In genomic region chr12:51974381-51974780, GRCm38 (mm10) we compare ENCODE assay signal across 28 mouse cellular contexts. TPM values are rescaled to one million over a fixed set of nuclear protein-coding genes. Genes with fewer than 3 reads are reported as not detected.
DNase-seq lines count a peak whose midpoint lies in the region; ATAC-seq lines count a peak whose summit lies in the region.
"Had no signal": no experiment of that assay in that cellular context is flagged by ENCODE, and none has a peak within 500 bp of the region (broad histone marks: within the 10 kb centered on the region; RNA-seq: fewer than 3 reads in every experiment).

No protein-coding gene starts in this region.

- peak; percentile 79 for DNase-seq in heart, adult 11 months
- DNase-seq in heart, embryonic 10.5 days (ENCODE audit: low spot score) = no peak
- peak; percentile 74 for DNase-seq in ES-CJ7 (ENCODE audit: low read depth, low spot score)
- peak; percentile 12 for DNase-seq in T-cell, adult 2 months (ENCODE audit: low spot score)
- DNase-seq in ovary, postnatal 36 days (ENCODE audit: low spot score) = no peak
- no peak for DNase-seq in kidney, postnatal 4 days
- DNase-seq: adrenal gland, adult 8-10 months; adrenal gland, postnatal 36 days; cerebellum, adult 2 months; cerebellum, postnatal 10 days; gastrocnemius, postnatal 10 days; heart, adult 2 months had no signal

- ATAC-seq in erythroblast, adult 5-6 weeks (replicated peaks; ENCODE audit: low FRiP score, poor library complexity, severe bottlenecking) = no peak
- ATAC-seq: forebrain, embryonic 16.5 days; intestine, postnatal 0 days had no signal

- H3K36me3 ChIP-seq in heart, embryonic 10.5 days = no peaks in the 10 kb centered on the region
- H3K36me3 ChIP-seq: embryonic facial prominence, embryonic 10.5 days; forebrain, embryonic 10.5 days; G1E; heart, embryonic 12.5 days; hindbrain, embryonic 10.5 days; hindbrain, embryonic 15.5 days had no signal

- H3K27ac ChIP-seq in heart, embryonic 10.5 days = no peak overlapping the region
- H3K27ac ChIP-seq: embryonic facial prominence, embryonic 10.5 days; forebrain, embryonic 10.5 days; heart, adult 2 months; hindbrain, embryonic 10.5 days; hindbrain, embryonic 15.5 days had no signal

- 92% methylated on average over 1 of the region's 1 CpGs for WGBS in heart, embryonic 10.5 days

- no peaks in the 10 kb centered on the region for H3K9me3 ChIP-seq in heart, embryonic 10.5 days
- H3K9me3 ChIP-seq: embryonic facial prominence, embryonic 10.5 days; hindbrain, embryonic 15.5 days had no signal

- H3K4me3 ChIP-seq in heart, embryonic 10.5 days = no peak overlapping the region
- H3K4me3 ChIP-seq: embryonic facial prominence, embryonic 10.5 days; erythroblast, embryonic 14.5 days; forebrain, embryonic 10.5 days; heart, adult 2 months; heart, embryonic 12.5 days; hindbrain, embryonic 10.5 days; hindbrain, embryonic 15.5 days had no signal

- H3K27me3 ChIP-seq in heart, embryonic 10.5 days (ENCODE audit: insufficient read depth, poor library complexity, severe bottlenecking) = no peaks in the 10 kb centered on the region
- H3K27me3 ChIP-seq: CH12.LX; heart, embryonic 12.5 days; hindbrain, embryonic 15.5 days had no signal

- peaks cover 8% of the 10 kb centered on the region; the same call in 1 of the 2 replicates for H3K4me1 ChIP-seq in heart, embryonic 10.5 days

RNA-seq across cellular contexts. Expression of gene Heatr5a, which starts 3.3 kb away (rescaled TPM):
- 14.3 and 15.6 TPM in 2 replicates for polyA plus RNA-seq in heart, embryonic 10.5 days (2016; fragmentation: Nextera tagmentation; extraction: Ambion mirVana)
- total RNA-seq in erythroblast, adult 5-6 weeks (2015; ENCODE audit: low replicate concordance) = 18.1 and 18.6 TPM in 2 replicates
- 15.2 and 20.1 TPM in 2 replicates for total RNA-seq in erythroblast, adult 5-6 weeks (2017; ENCODE audit: low replicate concordance)

RNA-seq across cellular contexts. Expression of gene Dtd2, which starts 31.9 kb away (rescaled TPM):
- polyA plus RNA-seq in heart, embryonic 10.5 days (2016; fragmentation: Nextera tagmentation; extraction: Ambion mirVana) = 20.3 and 20.7 TPM in 2 replicates
- total RNA-seq in erythroblast, adult 5-6 weeks (2015; ENCODE audit: low replicate concordance) = 5.4 and 7.7 TPM in 2 replicates
- 5.3 and 5.9 TPM in 2 replicates for total RNA-seq in erythroblast, adult 5-6 weeks (2017; ENCODE audit: low replicate concordance)

RNA-seq across cellular contexts. Expression of gene Gpr33, which starts 53.5 kb away (rescaled TPM):
- polyA plus RNA-seq in heart, embryonic 10.5 days (2016; fragmentation: Nextera tagmentation; extraction: Ambion mirVana) = not detected in 2 replicates
- total RNA-seq in erythroblast, adult 5-6 weeks (2015; ENCODE audit: low replicate concordance) = not detected in 2 replicates
- not detected in 2 replicates for total RNA-seq in erythroblast, adult 5-6 weeks (2017; ENCODE audit: low replicate concordance)
- total RNA-seq: adrenal gland, adult 8-10 months; adrenal gland, postnatal 36 days; CH12.LX; gastrocnemius, postnatal 4 days; heart, adult 2 months; heart, postnatal 25 days had no signal
- polyA plus RNA-seq: cerebellum, adult 2 months; embryonic facial prominence, embryonic 10.5 days; embryonic facial prominence, embryonic 14.5 days; erythroblast, embryonic 14.5 days; forebrain, embryonic 10.5 days; forebrain, embryonic 16.5 days; frontal cortex, adult 2 months; G1E; heart, adult 2 months; heart, embryonic 12.5 days; heart, embryonic 16.5 days; hindbrain, embryonic 10.5 days; hindbrain, embryonic 15.5 days; intestine, postnatal 0 days had no signal

Comparison
In these comparisons a context has a peak if more than half of its experiments do, and no peak if none do; other contexts are left out.
1. DNase-seq: peak in heart, adult 11 months (single experiment), ES-CJ7 (single experiment) and T-cell, adult 2 months (single experiment); none in heart, embryonic 10.5 days (single experiment), ovary, postnatal 36 days (single experiment) and kidney, postnatal 4 days (0 of 2).